Mouse (Mus musculus) liver, embryonic 14.5 days (tissue): ENCODE data around the gene Dcun1d4.

Source experiments
- CTCF ChIP-seq: IDR thresholded peaks from 2 replicates; pipeline ENCODE4 v1.5.1; 2016; ENCODE audit warnings: antibody characterized with exemption, low read depth, control low read depth
- EP300 ChIP-seq: IDR thresholded peaks from 2 replicates; pipeline ENCODE4 v1.6.1; 2016; ENCODE audit warnings: antibody characterized with exemption, low read depth

- TF ChIP-seq CTCF (no peak), EP300 (no peak)
Observed at GRCm38 (mm10) chr5:73555096-73555852, 74.5 kb downstream of the Dcun1d4 start.
